ENCODE assay signal across 8 mouse cellular contexts in genomic region chr14:20546415-20546814, GRCm38 (mm10). TPM values are rescaled to one million over a fixed set of nuclear protein-coding genes. Genes with fewer than 3 reads are reported as not detected.
DNase-seq lines count a peak whose midpoint lies in the region; ATAC-seq lines count a peak whose summit lies in the region.

Gene Ppp3cb, minus strand, starts transcription at chr14:20546573.

- H3K27me3 ChIP-seq in intestine, embryonic 16.5 days (replicated peaks; ENCODE audit: control insufficient read depth, insufficient read depth, low read length) = no peaks in the 10 kb centered on the region
- H3K27me3 ChIP-seq in limb, embryonic 10.5 days (ENCODE audit: low read depth, poor library complexity, severe bottlenecking) = no peaks in the 10 kb centered on the region
- no peaks in the 10 kb centered on the region for H3K27me3 ChIP-seq in midbrain, embryonic 13.5 days

- peak within 1 kb of the TSS; percentile 99 for H3K27ac ChIP-seq in intestine, embryonic 16.5 days (ENCODE audit: low read length)
- H3K27ac ChIP-seq in limb, embryonic 10.5 days = peak within 1 kb of the TSS; percentile 99
- H3K27ac ChIP-seq in midbrain, embryonic 13.5 days = peak within 1 kb of the TSS; percentile 97

- H3K4me1 ChIP-seq in intestine, embryonic 16.5 days (ENCODE audit: control insufficient read depth, insufficient read depth, low read length) = 0 out of 2 replicates have a peak, but pooled peaks cover 4% of the 10 kb centered on the region
- peaks cover 9% of the 10 kb centered on the region; the same call in 1 of the 2 replicates for H3K4me1 ChIP-seq in limb, embryonic 10.5 days
- peaks cover 29% of the 10 kb centered on the region for H3K4me1 ChIP-seq in midbrain, embryonic 13.5 days (replicated peaks)

- DNase-seq in heart, adult 18-20 months = peak; percentile 87 to 88
- DNase-seq in heart, adult 11 months = no peak
- peak; percentile 95 for DNase-seq in embryo, embryonic 11 days
- DNase-seq in gastrocnemius, postnatal 25 days = peak; percentile 86
- DNase-seq in limb, embryonic 10.5 days (ENCODE audit: low spot score) = peak; percentile 92
- peak; percentile 70 for DNase-seq in spleen, adult 12 weeks (ENCODE audit: low spot score)

- H3K9me3 ChIP-seq in intestine, embryonic 16.5 days (ENCODE audit: control insufficient read depth, low read length) = no peaks in the 10 kb centered on the region
- no peaks in the 10 kb centered on the region for H3K9me3 ChIP-seq in limb, embryonic 10.5 days (replicated peaks)
- no peaks in the 10 kb centered on the region for H3K9me3 ChIP-seq in midbrain, embryonic 13.5 days

- WGBS in intestine, embryonic 16.5 days = 0% methylated on average over 28 of the region's 29 CpGs
- under 1% methylated on average over 29 of the region's 29 CpGs for WGBS in limb, embryonic 10.5 days
- WGBS in midbrain, embryonic 13.5 days = under 1% methylated on average over 24 of the region's 29 CpGs

- peak within 1 kb of the TSS; percentile 85 for H3K4me3 ChIP-seq in intestine, embryonic 16.5 days (ENCODE audit: low read length)
- H3K4me3 ChIP-seq in limb, embryonic 10.5 days = peak within 1 kb of the TSS; percentile 91
- peak within 1 kb of the TSS; percentile 92 for H3K4me3 ChIP-seq in midbrain, embryonic 13.5 days (replicated peaks)

- H3K4me2 ChIP-seq in intestine, embryonic 16.5 days (ENCODE audit: low read depth, low read length) = peak within 1 kb of the TSS; percentile 37
- peak within 1 kb of the TSS; percentile 72 for H3K4me2 ChIP-seq in midbrain, embryonic 13.5 days (replicated peaks)

- ATAC-seq in intestine, embryonic 16.5 days = peak; percentile 89
- ATAC-seq in midbrain, embryonic 13.5 days = peak; percentile 96

- peak within 1 kb of the TSS; percentile 96 for H3K9ac ChIP-seq in intestine, embryonic 16.5 days (ENCODE audit: low read depth, low read length)
- H3K9ac ChIP-seq in midbrain, embryonic 13.5 days (replicated peaks) = peak within 1 kb of the TSS; percentile 98

- peaks cover 6% of the 10 kb centered on the region; the same call in 1 of the 2 replicates for H3K36me3 ChIP-seq in intestine, embryonic 16.5 days (ENCODE audit: control insufficient read depth, insufficient read depth, low read length)
- H3K36me3 ChIP-seq in limb, embryonic 10.5 days = peaks cover 39% of the 10 kb centered on the region
- peaks cover 32% of the 10 kb centered on the region for H3K36me3 ChIP-seq in midbrain, embryonic 13.5 days

RNA-seq across cellular contexts. Expression of gene Ppp3cb, which starts in this region (rescaled TPM):
- 10 to 100 TPM; 66.3 to 67.5 TPM for total RNA-seq in heart, adult 18-20 months (2021)
- total RNA-seq in gastrocnemius, postnatal 25 days (2021) = 100 to 1,000 TPM; 114 to 140 TPM
- 17.3 and 22.6 TPM in 2 replicates for polyA plus RNA-seq in intestine, embryonic 16.5 days (2015; fragmentation: Nextera tagmentation; extraction: Ambion mirVana)
- 35.7 and 43.2 TPM in 2 replicates for polyA plus RNA-seq in limb, embryonic 10.5 days (2016; fragmentation: Nextera tagmentation; extraction: Ambion mirVana)
- 80.9 and 83.4 TPM in 2 replicates for polyA plus RNA-seq in midbrain, embryonic 13.5 days (2015; fragmentation: Nextera tagmentation; extraction: Ambion mirVana)
